Mouse (Mus musculus) right cerebral cortex, postnatal 4 days (tissue): ENCODE results near the gene Mapk12.

Experiments
- DNase-seq: peaks from one replicate; pipeline ENCODE4 v3.0.0-alpha.2; 2022

Mapk12 gene

GRCm38 (mm10) chr15:89090662-89091061, 49.8 kb downstream of the Mapk12 start:
- DNase-seq, result no peak

- DNase-seq, result peak; percentile 39
These were observed 51.1 kb downstream of the Mapk12 start for GRCm38 (mm10) chr15:89089248-89090051.

- DNase-seq, result peak; percentile 86
These were observed 51.8 kb downstream of the Mapk12 start, which contains the start of gene Selenoo for GRCm38 (mm10) chr15:89088607-89089247. TSS of gene Selenoo (plus strand) at chr15:89089084.

- DNase-seq, result no peak
These were observed 55.7 kb downstream of the Mapk12 start for GRCm38 (mm10) chr15:89084826-89085225.

GRCm38 (mm10) chr15:89083906-89084305, 56.6 kb downstream of the Mapk12 start:
- no peak for DNase-seq
